Mouse (Mus musculus) ES-CJ7 (cell line): ENCODE results near the gene Fam98c.

Experiments used
- DNase-seq: peaks from one replicate; pipeline ENCODE4 v3.0.0; 2011; ENCODE audit warnings: low read depth, low spot score

Fam98c gene

DNA sequence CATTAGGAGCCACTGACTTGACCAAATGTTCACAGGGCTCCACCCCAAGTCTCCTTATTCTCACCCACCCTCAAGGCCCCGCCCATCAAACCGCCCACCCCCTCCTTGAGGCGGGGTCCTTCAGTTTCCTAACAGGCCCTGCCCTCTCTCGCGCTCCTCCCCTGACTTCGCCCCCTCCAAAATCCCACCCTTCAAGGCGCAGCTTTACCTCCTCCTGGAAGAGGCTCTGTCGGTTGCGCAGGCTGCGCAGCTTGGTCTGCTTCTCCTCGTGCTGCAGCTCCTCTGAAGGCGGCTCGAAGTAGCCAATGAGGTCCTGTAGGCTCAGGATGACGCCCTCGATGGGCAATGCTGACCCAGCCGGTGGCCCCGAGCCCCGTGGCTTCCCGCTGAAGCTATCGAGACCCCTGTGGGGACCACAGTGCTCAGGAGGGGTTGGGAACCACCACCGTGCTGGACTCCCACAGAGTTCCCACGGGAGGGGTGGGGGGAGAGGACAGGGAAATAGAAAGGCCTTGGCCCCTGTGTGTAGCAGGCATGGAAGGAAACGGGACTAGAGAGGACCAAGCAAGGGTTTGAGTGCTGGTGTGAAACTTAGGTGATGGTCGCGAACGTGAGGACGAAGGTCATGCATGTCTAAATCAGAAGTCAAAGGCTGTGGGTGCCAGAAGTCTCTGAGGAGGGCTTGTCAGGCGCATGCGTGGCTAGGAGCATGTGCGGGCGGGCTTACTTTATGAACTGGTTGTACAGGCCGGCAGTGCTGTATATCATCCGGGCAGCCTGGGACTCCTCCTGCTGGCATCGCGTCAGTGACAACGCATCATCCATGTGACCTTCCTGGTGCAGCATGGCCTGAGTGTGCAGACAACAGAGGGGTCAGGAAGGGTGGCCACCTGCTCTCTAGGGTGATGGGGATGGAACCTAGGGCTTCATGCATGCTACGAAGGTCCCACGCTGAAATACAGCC lies 46.8 kb downstream of the Fam98c start:
- peak; percentile 88 for DNase-seq
